Mouse (Mus musculus): ENCODE measurements around the gene Rpl19.

DNA sequence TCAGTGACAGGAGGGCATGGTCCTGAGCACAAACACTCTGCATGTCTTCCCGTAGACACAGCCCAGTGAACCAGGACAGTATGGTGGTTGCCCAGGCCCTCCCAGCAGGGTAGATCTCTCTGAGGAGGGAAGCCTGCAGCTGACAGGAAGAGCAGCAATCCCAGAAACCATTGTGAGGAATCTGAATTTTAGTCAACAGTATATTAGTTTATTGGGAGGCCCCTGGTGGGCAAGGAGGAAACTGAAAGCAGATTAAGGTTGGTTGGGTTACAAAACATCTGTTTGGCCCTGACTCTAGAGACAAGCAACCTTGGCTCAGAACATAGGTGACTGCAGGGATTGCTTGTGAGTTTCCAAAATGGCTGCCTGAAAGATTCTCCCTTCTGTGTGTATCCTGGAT, 42.5 kb upstream of the Rpl19 start:
- TF ChIP-seq CTCF (IDR thresholded peaks at IDR 0.05; ENCODE audit: low read depth) (0 out of 2 replicates have a peak, but pooled peaks have one; percentile 14), EP300 (optimal IDR thresholded peaks at IDR 0.05) (no peak)
